Mouse (Mus musculus): ENCODE data around the gene Sez6l. TPM values are rescaled to one million over a fixed set of nuclear protein-coding genes. Genes with fewer than 3 reads are reported as not detected.

Sez6l gene
- total and polyA plus RNA-seq, 2 experiments from 2014 or later = 48.4 to 73.8 TPM

DNA sequence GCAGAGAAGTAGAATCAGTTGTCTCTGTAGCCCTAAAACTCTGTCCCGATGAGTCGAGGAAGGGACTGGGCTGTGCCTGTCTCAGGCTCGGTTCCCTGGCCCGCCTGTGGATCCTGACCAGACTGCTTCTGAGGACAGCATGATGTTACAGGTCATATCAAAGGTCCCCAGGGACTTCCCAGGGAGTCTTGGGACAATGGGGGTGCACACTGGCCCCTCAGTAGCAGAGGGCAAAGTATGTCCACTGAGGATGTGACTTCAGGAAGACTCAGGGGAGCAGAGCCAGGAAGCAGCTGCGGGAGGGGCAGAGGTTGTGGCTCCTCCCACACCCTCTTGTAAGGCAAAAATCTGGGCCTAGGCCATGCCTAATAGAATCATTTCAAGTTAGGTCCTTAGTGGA is 90.6 kb downstream of the Sez6l start:
- Histone ChIP-seq H3K4me3 (ENCODE audit: low read depth, low read length) (no peak overlapping the region), H3K27me3 (ENCODE audit: insufficient read depth, low read length) (no peaks in the 10 kb centered on the region), H3K4me1 (ENCODE audit: insufficient read depth) (peaks cover 15% of the 10 kb centered on the region), H3K27ac (ENCODE audit: low read depth, low read length) (no peak overlapping the region), H3K36me3 (ENCODE audit: insufficient read depth) (no peaks in the 10 kb centered on the region), H3K9ac (no peak overlapping the region), H3K4me2 (ENCODE audit: low read depth) (no peak overlapping the region), H3K9me3 (ENCODE audit: low read length) (no peaks in the 10 kb centered on the region)
- no peak for ATAC-seq
- TF ChIP-seq CTCF (IDR thresholded peaks at IDR 0.05; ENCODE audit: low read depth) = no peak
- WGBS = 66% methylated on average over 5 of the region's 5 CpGs
- DNase-seq = no peak

GRCm38 (mm10) chr5:112484924-112485715 is 91.9 kb downstream of the Sez6l start:
- Histone ChIP-seq H3K27me3 (ENCODE audit: insufficient read depth, low read length) (no peaks in the 10 kb centered on the region), H3K4me1 (ENCODE audit: insufficient read depth) (peaks cover 15% of the 10 kb centered on the region), H3K4me3 (ENCODE audit: low read depth, low read length) (no peak overlapping the region), H3K9ac (peak overlapping the region; percentile 18; the same call in 1 of the 2 replicates), H3K4me2 (ENCODE audit: low read depth) (no peak overlapping the region), H3K36me3 (ENCODE audit: insufficient read depth) (no peaks in the 10 kb centered on the region), H3K9me3 (ENCODE audit: low read length) (no peaks in the 10 kb centered on the region), H3K27ac (ENCODE audit: low read depth, low read length) (no peak overlapping the region)
- no peak for TF ChIP-seq CTCF (IDR thresholded peaks at IDR 0.05; ENCODE audit: low read depth)
- ATAC-seq = no peak
- WGBS = 9% methylated on average over 13 of the region's 13 CpGs
- DNase-seq = no peak

DNA sequence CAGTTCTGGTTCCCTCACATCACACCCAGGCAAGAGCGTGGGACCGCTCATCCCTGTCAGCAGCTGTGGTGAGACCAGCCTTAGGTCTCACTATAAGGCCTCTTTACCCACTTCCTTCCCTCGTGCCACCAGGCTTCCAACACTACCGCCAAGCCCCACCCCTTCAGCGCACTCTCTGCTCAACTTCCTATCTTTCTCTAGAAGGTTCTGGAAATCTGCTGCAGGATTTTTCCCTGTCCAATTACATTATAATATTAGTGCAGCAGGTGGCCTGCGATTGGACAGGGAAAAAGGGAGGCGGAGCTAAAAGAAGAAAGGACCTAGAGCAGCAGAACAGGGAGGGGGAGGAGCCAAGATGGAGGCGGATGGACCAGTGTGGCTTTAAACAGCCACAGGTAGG is 94.0 kb downstream of the Sez6l start:
- Histone ChIP-seq H3K36me3 (ENCODE audit: insufficient read depth) (no peaks in the 10 kb centered on the region), H3K27me3 (ENCODE audit: insufficient read depth, low read length) (no peaks in the 10 kb centered on the region), H3K9me3 (ENCODE audit: low read length) (no peaks in the 10 kb centered on the region), H3K4me3 (ENCODE audit: low read depth, low read length) (no peak overlapping the region), H3K4me1 (ENCODE audit: insufficient read depth) (peaks cover 15% of the 10 kb centered on the region), H3K27ac (ENCODE audit: low read depth, low read length) (no peak overlapping the region), H3K4me2 (ENCODE audit: low read depth) (no peak overlapping the region), H3K9ac (no peak overlapping the region)
- WGBS = 88% methylated on average over 8 of the region's 8 CpGs
- ATAC-seq (no peak), DNase-seq (no peak)
- TF ChIP-seq CTCF (IDR thresholded peaks at IDR 0.05; ENCODE audit: low read depth) = no peak

DNA sequence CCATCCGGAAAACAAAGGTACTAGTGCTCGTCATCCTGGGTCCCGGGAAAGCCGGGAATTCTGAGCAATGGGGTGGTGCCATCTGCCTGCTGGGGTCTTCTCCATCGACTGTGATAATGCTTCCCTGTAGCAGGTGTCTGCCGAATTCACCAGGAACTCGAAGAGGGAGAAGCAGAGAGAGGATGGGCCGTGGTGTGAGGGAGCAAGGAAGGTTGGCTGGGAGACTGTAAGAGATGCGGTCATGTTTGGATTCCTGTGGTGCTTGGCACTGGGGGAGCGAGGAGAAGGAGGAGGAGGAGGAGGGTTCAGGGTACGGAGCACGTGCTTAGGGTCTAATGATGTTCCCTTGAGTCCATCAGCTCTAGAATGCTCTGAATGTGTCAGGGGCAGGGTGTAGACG is 94.4 kb downstream of the Sez6l start:
- ATAC-seq = peak; percentile 17; the same call in 1 of the 2 replicates
- H3K9ac ChIP-seq = peak overlapping the region; percentile 19; the same call in 1 of the 2 replicates
- TF ChIP-seq CTCF (IDR thresholded peaks at IDR 0.05; ENCODE audit: low read depth) = no peak
- 28% methylated on average over 13 of the region's 13 CpGs for WGBS
- H3K4me3 ChIP-seq (ENCODE audit: low read depth, low read length) = no peak overlapping the region
- no peak overlapping the region for H3K27ac ChIP-seq (ENCODE audit: low read depth, low read length)
- peaks cover 15% of the 10 kb centered on the region for H3K4me1 ChIP-seq (ENCODE audit: insufficient read depth)
- no peaks in the 10 kb centered on the region for H3K27me3 ChIP-seq (ENCODE audit: insufficient read depth, low read length)
- no peaks in the 10 kb centered on the region for H3K9me3 ChIP-seq (ENCODE audit: low read length)
- H3K36me3 ChIP-seq (ENCODE audit: insufficient read depth) = no peaks in the 10 kb centered on the region
- H3K4me2 ChIP-seq (ENCODE audit: low read depth) = peak overlapping the region; percentile 26
- DNase-seq = no peak

DNA sequence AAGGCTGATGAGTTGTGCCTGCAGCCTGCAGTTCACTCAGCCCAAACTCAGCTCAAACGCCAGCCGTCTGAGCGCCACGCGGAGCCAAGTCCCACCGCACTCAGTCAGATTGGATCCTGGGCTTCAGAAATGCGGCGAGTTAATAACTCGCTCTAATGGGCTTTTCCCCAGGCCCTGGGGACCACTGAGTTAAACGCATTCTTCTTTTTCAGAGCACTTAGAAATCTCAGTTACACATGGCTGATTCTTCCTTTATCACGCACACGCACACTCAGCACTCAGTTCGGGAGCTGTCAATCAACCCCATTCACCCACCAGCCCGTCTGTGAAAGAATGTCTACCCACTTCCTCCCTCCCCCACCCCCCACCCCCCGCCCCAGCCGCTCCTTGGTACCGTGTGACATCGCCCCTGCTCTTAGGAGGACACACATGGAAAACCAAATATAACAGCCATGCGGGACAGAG is 95.0 kb downstream of the Sez6l start:
- no peaks in the 10 kb centered on the region for H3K9me3 ChIP-seq (ENCODE audit: low read length)
- H3K4me2 ChIP-seq (ENCODE audit: low read depth) = peak overlapping the region; percentile 26
- peak overlapping the region; percentile 19; the same call in 1 of the 2 replicates for H3K9ac ChIP-seq
- H3K36me3 ChIP-seq (ENCODE audit: insufficient read depth) = no peaks in the 10 kb centered on the region
- no peak for TF ChIP-seq CTCF (IDR thresholded peaks at IDR 0.05; ENCODE audit: low read depth)
- ATAC-seq (peak; percentile 82), DNase-seq (peak; percentile 53)
- H3K4me3 ChIP-seq (ENCODE audit: low read depth, low read length) = no peak overlapping the region
- peaks cover 15% of the 10 kb centered on the region for H3K4me1 ChIP-seq (ENCODE audit: insufficient read depth)
- 6% methylated on average over 19 of the region's 19 CpGs for WGBS
- H3K27ac ChIP-seq (ENCODE audit: low read depth, low read length) = peak overlapping the region; percentile 58; the same call in 1 of the 2 replicates
- H3K27me3 ChIP-seq (ENCODE audit: insufficient read depth, low read length) = no peaks in the 10 kb centered on the region

DNA sequence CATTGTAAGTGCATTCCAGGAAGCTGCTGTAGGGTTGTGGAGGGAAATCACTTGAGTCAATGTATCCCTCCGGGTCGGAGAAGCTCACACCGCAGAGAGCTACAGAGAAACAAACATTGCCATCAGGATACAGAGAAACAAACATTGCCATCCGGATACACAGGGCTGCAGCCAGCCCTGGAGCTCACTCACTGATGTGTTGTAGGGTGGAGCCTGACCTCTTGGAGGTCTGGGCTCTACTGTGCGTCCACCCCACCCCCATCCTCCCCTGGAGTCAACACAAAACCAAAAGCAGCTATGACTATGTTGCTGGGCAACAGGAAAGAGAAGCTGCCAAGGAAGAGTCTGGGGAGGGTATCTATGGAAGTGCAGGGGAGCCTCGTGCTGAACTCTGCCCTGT is 103.5 kb downstream of the Sez6l start:
- 52% methylated on average over 6 of the region's 6 CpGs for WGBS
- no peaks in the 10 kb centered on the region for H3K27me3 ChIP-seq (ENCODE audit: insufficient read depth, low read length)
- no peak for DNase-seq
- H3K9ac ChIP-seq = no peak overlapping the region
- peaks cover 16% of the 10 kb centered on the region; the same call in 1 of the 2 replicates for H3K36me3 ChIP-seq (ENCODE audit: insufficient read depth)
- ATAC-seq = no peak
- no peaks in the 10 kb centered on the region for H3K9me3 ChIP-seq (ENCODE audit: low read length)
- H3K4me1 ChIP-seq (ENCODE audit: insufficient read depth) = no peaks in the 10 kb centered on the region
- no peak overlapping the region for H3K27ac ChIP-seq (ENCODE audit: low read depth, low read length)
- no peak overlapping the region for H3K4me2 ChIP-seq (ENCODE audit: low read depth)
- H3K4me3 ChIP-seq (ENCODE audit: low read depth, low read length) = no peak overlapping the region
- no peak for TF ChIP-seq CTCF (IDR thresholded peaks at IDR 0.05; ENCODE audit: low read depth)

DNA sequence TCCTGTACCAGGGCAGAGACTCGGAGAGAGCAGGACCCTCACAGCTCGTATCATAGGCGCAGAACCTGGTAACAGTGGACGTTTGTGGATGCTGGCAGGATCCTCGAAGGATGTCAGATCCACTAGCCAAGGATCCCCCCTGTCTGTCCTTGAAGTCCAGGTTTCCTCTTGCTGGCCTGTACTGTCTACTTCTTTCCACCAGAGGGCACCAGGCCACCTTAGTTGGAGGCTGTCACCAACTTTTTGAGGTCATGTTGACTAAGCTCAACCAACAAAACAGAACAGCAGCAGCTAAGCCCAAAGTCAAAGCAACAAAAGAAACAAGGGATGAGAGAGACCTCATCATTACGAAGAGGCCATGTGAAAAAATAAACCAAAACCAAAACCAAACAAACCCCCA is 106.8 kb downstream of the Sez6l start:
- DNase-seq = peak; percentile 75
- Histone ChIP-seq H3K9ac (no peak overlapping the region), H3K4me1 (ENCODE audit: insufficient read depth) (no peaks in the 10 kb centered on the region), H3K9me3 (ENCODE audit: low read length) (no peaks in the 10 kb centered on the region), H3K27ac (ENCODE audit: low read depth, low read length) (no peak overlapping the region), H3K4me2 (ENCODE audit: low read depth) (no peak overlapping the region), H3K36me3 (ENCODE audit: insufficient read depth) (peaks cover 19% of the 10 kb centered on the region; the same call in 1 of the 2 replicates), H3K4me3 (ENCODE audit: low read depth, low read length) (no peak overlapping the region), H3K27me3 (ENCODE audit: insufficient read depth, low read length) (no peaks in the 10 kb centered on the region)
- ATAC-seq = no peak
- TF ChIP-seq CTCF (IDR thresholded peaks at IDR 0.05; ENCODE audit: low read depth) = peak; percentile 87
- WGBS = 73% methylated on average over 6 of the region's 6 CpGs

All from forebrain, postnatal 0 days (tissue).